Mouse (Mus musculus): ENCODE results near the gene Ptpro. TPM values are rescaled to one million over a fixed set of nuclear protein-coding genes. Genes with fewer than 3 reads are reported as not detected.

The Ptpro gene
- polyA plus RNA-seq, 1 experiment = 0.49 TPM

- no peak overlapping the region for H3K4me3 ChIP-seq (ENCODE audit: insufficient read depth, low read length)
- no peaks in the 10 kb centered on the region for H3K4me1 ChIP-seq (ENCODE audit: control insufficient read depth, insufficient read depth, low read length)
- no peak overlapping the region for H3K27ac ChIP-seq (ENCODE audit: insufficient read depth, low read length)
- TF ChIP-seq POLR2A (IDR thresholded peaks at IDR 0.05; ENCODE audit: low read depth, low read length) (no peak), CTCF (IDR thresholded peaks at IDR 0.05; ENCODE audit: borderline replicate concordance, insufficient read depth, low read length) (no peak)
These were observed 152.1 kb downstream of the Ptpro start for GRCm38 (mm10) chr6:137404196-137404595.

GRCm38 (mm10) chr6:137405690-137406089 lies 153.6 kb downstream of the Ptpro start:
- H3K4me1 ChIP-seq (ENCODE audit: control insufficient read depth, insufficient read depth, low read length) = no peaks in the 10 kb centered on the region
- no peak overlapping the region for H3K27ac ChIP-seq (ENCODE audit: insufficient read depth, low read length)
- TF ChIP-seq CTCF (IDR thresholded peaks at IDR 0.05; ENCODE audit: borderline replicate concordance, insufficient read depth, low read length) = no peak
- no peak for TF ChIP-seq POLR2A (IDR thresholded peaks at IDR 0.05; ENCODE audit: low read depth, low read length)
- H3K4me3 ChIP-seq (ENCODE audit: insufficient read depth, low read length) = no peak overlapping the region

- H3K4me1 ChIP-seq (ENCODE audit: control insufficient read depth, insufficient read depth, low read length) = no peaks in the 10 kb centered on the region
- no peak overlapping the region for H3K4me3 ChIP-seq (ENCODE audit: insufficient read depth, low read length)
- no peak overlapping the region for H3K27ac ChIP-seq (ENCODE audit: insufficient read depth, low read length)
- TF ChIP-seq CTCF (IDR thresholded peaks at IDR 0.05; ENCODE audit: borderline replicate concordance, insufficient read depth, low read length) = no peak
- TF ChIP-seq POLR2A (IDR thresholded peaks at IDR 0.05; ENCODE audit: low read depth, low read length) = no peak
These were observed 158.4 kb downstream of the Ptpro start for GRCm38 (mm10) chr6:137410510-137410909.

GRCm38 (mm10) chr6:137411901-137412378 lies 159.8 kb downstream of the Ptpro start:
- Histone ChIP-seq H3K4me1 (ENCODE audit: control insufficient read depth, insufficient read depth, low read length) (no peaks in the 10 kb centered on the region), H3K27ac (ENCODE audit: insufficient read depth, low read length) (no peak overlapping the region), H3K4me3 (ENCODE audit: insufficient read depth, low read length) (no peak overlapping the region)

GRCm38 (mm10) chr6:137413045-137413444 lies 160.9 kb downstream of the Ptpro start:
- TF ChIP-seq CTCF (IDR thresholded peaks at IDR 0.05; ENCODE audit: borderline replicate concordance, insufficient read depth, low read length) (no peak), POLR2A (IDR thresholded peaks at IDR 0.05; ENCODE audit: low read depth, low read length) (no peak)
- H3K4me3 ChIP-seq (ENCODE audit: insufficient read depth, low read length) = no peak overlapping the region
- H3K4me1 ChIP-seq (ENCODE audit: control insufficient read depth, insufficient read depth, low read length) = no peaks in the 10 kb centered on the region
- no peak overlapping the region for H3K27ac ChIP-seq (ENCODE audit: insufficient read depth, low read length)

More at GRCm38 (mm10) chr6:137411901-137412378, 159.8 kb downstream of the Ptpro start:
- TF ChIP-seq CTCF (IDR thresholded peaks at IDR 0.05; ENCODE audit: borderline replicate concordance, insufficient read depth, low read length) (no peak), POLR2A (IDR thresholded peaks at IDR 0.05; ENCODE audit: low read depth, low read length) (no peak)

GRCm38 (mm10) chr6:137414531-137415405 lies 162.6 kb downstream of the Ptpro start:
- H3K4me3 ChIP-seq (ENCODE audit: insufficient read depth, low read length) = no peak overlapping the region
- H3K27ac ChIP-seq (ENCODE audit: insufficient read depth, low read length) = no peak overlapping the region
- no peaks in the 10 kb centered on the region for H3K4me1 ChIP-seq (ENCODE audit: control insufficient read depth, insufficient read depth, low read length)
- TF ChIP-seq CTCF (IDR thresholded peaks at IDR 0.05; ENCODE audit: borderline replicate concordance, insufficient read depth, low read length) (peak; percentile 73; the same call in 1 of the 2 replicates), POLR2A (IDR thresholded peaks at IDR 0.05; ENCODE audit: low read depth, low read length) (no peak)

- TF ChIP-seq CTCF (IDR thresholded peaks at IDR 0.05; ENCODE audit: borderline replicate concordance, insufficient read depth, low read length) (no peak), POLR2A (IDR thresholded peaks at IDR 0.05; ENCODE audit: low read depth, low read length) (no peak)
- Histone ChIP-seq H3K27ac (ENCODE audit: insufficient read depth, low read length) (no peak overlapping the region), H3K4me3 (ENCODE audit: insufficient read depth, low read length) (no peak overlapping the region), H3K4me1 (ENCODE audit: control insufficient read depth, insufficient read depth, low read length) (no peaks in the 10 kb centered on the region)
These were observed 170.7 kb downstream of the Ptpro start for GRCm38 (mm10) chr6:137422777-137423176.

GRCm38 (mm10) chr6:137423830-137424229 lies 171.7 kb downstream of the Ptpro start:
- Histone ChIP-seq H3K4me1 (ENCODE audit: control insufficient read depth, insufficient read depth, low read length) (no peaks in the 10 kb centered on the region), H3K27ac (ENCODE audit: insufficient read depth, low read length) (no peak overlapping the region), H3K4me3 (ENCODE audit: insufficient read depth, low read length) (no peak overlapping the region)
- TF ChIP-seq CTCF (IDR thresholded peaks at IDR 0.05; ENCODE audit: borderline replicate concordance, insufficient read depth, low read length) = no peak

GRCm38 (mm10) chr6:137425500-137426432 lies 173.6 kb downstream of the Ptpro start:
- H3K4me3 ChIP-seq (ENCODE audit: insufficient read depth, low read length) = no peak overlapping the region
- no peaks in the 10 kb centered on the region for H3K4me1 ChIP-seq (ENCODE audit: control insufficient read depth, insufficient read depth, low read length)
- H3K27ac ChIP-seq (ENCODE audit: insufficient read depth, low read length) = no peak overlapping the region
- TF ChIP-seq CTCF (IDR thresholded peaks at IDR 0.05; ENCODE audit: borderline replicate concordance, insufficient read depth, low read length) (no peak), POLR2A (IDR thresholded peaks at IDR 0.05; ENCODE audit: low read depth, low read length) (no peak)

Measured in embryonic fibroblast, embryonic 13.5 days (primary cell).